Mouse (Mus musculus) right cerebral cortex, adult 2 months (tissue): ENCODE measurements around the gene Mbd3.

Experiments
- DNase-seq, 2 experiments: peaks; one replicate each; pipeline ENCODE4 v3.0.0; 2021 to 2022; ENCODE audit warnings: low spot score in 2 of 2

The Mbd3 gene

GRCm38 (mm10) chr10:80396822-80397523 is 2.4 kb downstream of the Mbd3 start:
- DNase-seq = no peak

- DNase-seq = no peak
Observed at GRCm38 (mm10) chr10:80395025-80395627, 4.2 kb downstream of the Mbd3 start.

GRCm38 (mm10) chr10:80392687-80393086 is 6.7 kb downstream of the Mbd3 start:
- no peak for DNase-seq

- no peak for DNase-seq
Observed at GRCm38 (mm10) chr10:80390697-80391096, 8.7 kb downstream of the Mbd3 start.

GRCm38 (mm10) chr10:80389185-80389708 is 10.1 kb downstream of the Mbd3 start:
- DNase-seq = no peak

- no peak for DNase-seq
Observed at GRCm38 (mm10) chr10:80388731-80389130, 10.6 kb downstream of the Mbd3 start.

GRCm38 (mm10) chr10:80387522-80387959 is 11.8 kb downstream of the Mbd3 start, which contains the start of gene Mex3d:
TSS of gene Mex3d (minus strand) at chr10:80387659.
- DNase-seq = peak; percentile 81 to 84

GRCm38 (mm10) chr10:80386735-80387471 is 12.4 kb downstream of the Mbd3 start:
- DNase-seq = no peak

- DNase-seq = peak in 1 of 2 experiments; percentile 34
Observed at GRCm38 (mm10) chr10:80385811-80386734, 13.3 kb downstream of the Mbd3 start.

GRCm38 (mm10) chr10:80385310-80385709 is 14.0 kb downstream of the Mbd3 start:
- DNase-seq = no peak

GRCm38 (mm10) chr10:80384709-80385108 is 14.6 kb downstream of the Mbd3 start:
- no peak for DNase-seq

GRCm38 (mm10) chr10:80384115-80384639 is 15.2 kb downstream of the Mbd3 start:
- no peak for DNase-seq

- no peak for DNase-seq
Observed at GRCm38 (mm10) chr10:80383431-80383830, 15.9 kb downstream of the Mbd3 start.

- DNase-seq = no peak
Observed at GRCm38 (mm10) chr10:80382641-80383365, 16.5 kb downstream of the Mbd3 start.

- no peak for DNase-seq
Observed at GRCm38 (mm10) chr10:80377716-80378115, 21.6 kb downstream of the Mbd3 start.

- peak; percentile 92 to 93 for DNase-seq
Observed at GRCm38 (mm10) chr10:80376160-80376559, 23.2 kb downstream of the Mbd3 start.

GRCm38 (mm10) chr10:80374063-80374462 is 25.3 kb downstream of the Mbd3 start:
- peak; percentile 79 to 87 for DNase-seq

- DNase-seq = peak; percentile 48 to 56
Observed at GRCm38 (mm10) chr10:80372706-80373105, 26.6 kb downstream of the Mbd3 start.

GRCm38 (mm10) chr10:80371983-80372382 is 27.4 kb downstream of the Mbd3 start:
- no peak for DNase-seq

GRCm38 (mm10) chr10:80371411-80371966 is 27.9 kb downstream of the Mbd3 start:
- DNase-seq = peak; percentile 64 to 70
